Mouse (Mus musculus) MEL (cell line): ENCODE data around the gene Hmbs.

Source experiments
- CTCF ChIP-seq, 3 experiments: IDR thresholded peaks in 2 of 3; conservative IDR thresholded peaks in 1 of 3; 2 replicates each; pipeline ENCODE4 v1.5.1; 2011 to 2012; ENCODE audit warnings: low read length in 3 of 3, low read depth in 2 of 3, mild to moderate bottlenecking in 2 of 3, improper control_type of control experiment in 1 of 3, inconsistent platforms in 1 of 3, mixed read lengths in 1 of 3, moderate library complexity in 1 of 3; ENCODE audit not compliant: control insufficient read depth in 1 of 3, insufficient read depth in 1 of 3, poor library complexity in 1 of 3, severe bottlenecking in 1 of 3
- ETS1 ChIP-seq: IDR thresholded peaks from 2 replicates; pipeline ENCODE4 v1.6.1; 2012; ENCODE audit warnings: low read depth, mild to moderate bottlenecking, inconsistent platforms, low read length, improper control_type of control experiment, moderate library complexity
- HCFC1 ChIP-seq: IDR thresholded peaks from 2 replicates; pipeline ENCODE4 v1.6.1; 2012; ENCODE audit warnings: low read depth, mild to moderate bottlenecking, inconsistent platforms, low read length, improper control_type of control experiment, moderate library complexity
- MYC ChIP-seq: IDR thresholded peaks from 2 replicates; pipeline ENCODE4 v1.6.1; 2011; ENCODE audit warnings: low read depth, mild to moderate bottlenecking, low read length, improper control_type of control experiment, moderate library complexity
- POLR2A ChIP-seq, 2 experiments: IDR thresholded peaks; 2 replicates each; pipeline ENCODE4 v1.6.1; 2011 to 2012; ENCODE audit warnings: low read length in 2 of 2, mild to moderate bottlenecking in 2 of 2, control low read depth in 1 of 2, improper control_type of control experiment in 1 of 2, low read depth in 1 of 2, moderate library complexity in 1 of 2; ENCODE audit not compliant: control insufficient read depth in 1 of 2, insufficient read depth in 1 of 2, poor library complexity in 1 of 2
- USF1 ChIP-seq: IDR thresholded peaks from 2 replicates; pipeline ENCODE4 v1.6.1; 2014; ENCODE audit warnings: low read depth, mild to moderate bottlenecking, inconsistent platforms, low read length, improper control_type of control experiment, moderate library complexity
- ZMIZ1 ChIP-seq: IDR thresholded peaks from 2 replicates; pipeline ENCODE4 v1.6.1; 2012; ENCODE audit warnings: low read depth, mild to moderate bottlenecking, inconsistent platforms, low read length, improper control_type of control experiment, moderate library complexity
- ZNF384 ChIP-seq: IDR thresholded peaks from 2 replicates; pipeline ENCODE4 v1.6.1; 2012; ENCODE audit warnings: low read depth, mild to moderate bottlenecking, inconsistent platforms, low read length, improper control_type of control experiment

GRCm38 (mm10) chr9:44342605-44343004 is 1.4 kb downstream of the Hmbs start:
- no peak for TF ChIP-seq ETS1
- TF ChIP-seq ZMIZ1: no peak
- TF ChIP-seq POLR2A (IDR thresholded peaks at IDR 0.05; ENCODE audit: control insufficient read depth in 1 of 2, insufficient read depth in 1 of 2, low read depth in 1 of 2, low read length in 2 of 2, poor library complexity in 1 of 2): no peak
- TF ChIP-seq MYC: no peak
- TF ChIP-seq ZNF384: no peak
- no peak for TF ChIP-seq USF1
- no peak for TF ChIP-seq CTCF (IDR thresholded peaks at IDR 0.05 in 2 of 3, conservative IDR thresholded peaks at IDR 0.05 in 1 of 3; ENCODE audit: control insufficient read depth in 1 of 3, insufficient read depth in 1 of 3, low read depth in 2 of 3, low read length in 3 of 3, poor library complexity in 1 of 3, severe bottlenecking in 1 of 3)
- TF ChIP-seq HCFC1: no peak
